Mouse (Mus musculus): ENCODE data around the gene Sppl2c.

The Sppl2c gene

GRCm38 (mm10) chr11:104186135-104186836 is at the start of gene Sppl2c:
Gene Sppl2c, plus strand, starts transcription at chr11:104186327.
- no peak for DNase-seq

GRCm38 (mm10) chr11:104138976-104139375 is 47.2 kb upstream of the Sppl2c start:
- DNase-seq: no peak

GRCm38 (mm10) chr11:104144930-104145329 is 41.2 kb upstream of the Sppl2c start:
- DNase-seq: no peak

- no peak for DNase-seq
These were observed 37.3 kb upstream of the Sppl2c start for GRCm38 (mm10) chr11:104148787-104149186.

GRCm38 (mm10) chr11:104150911-104151310 is 35.2 kb upstream of the Sppl2c start:
- DNase-seq: no peak

- no peak for DNase-seq
These were observed 31.8 kb upstream of the Sppl2c start for GRCm38 (mm10) chr11:104154332-104154731.

GRCm38 (mm10) chr11:104154820-104155635 is 31.1 kb upstream of the Sppl2c start:
- no peak for DNase-seq

- no peak for DNase-seq
These were observed 30.2 kb upstream of the Sppl2c start for GRCm38 (mm10) chr11:104155899-104156298.

- DNase-seq: no peak
These were observed 29.7 kb upstream of the Sppl2c start for GRCm38 (mm10) chr11:104156391-104156790.

- DNase-seq: peak in 1 of 2 experiments; percentile 10
These were observed 28.4 kb upstream of the Sppl2c start for GRCm38 (mm10) chr11:104157603-104158259.

GRCm38 (mm10) chr11:104158260-104158907 is 27.7 kb upstream of the Sppl2c start:
- no peak for DNase-seq

GRCm38 (mm10) chr11:104159769-104160272 is 26.3 kb upstream of the Sppl2c start:
- no peak for DNase-seq

- DNase-seq: no peak
These were observed 25.0 kb upstream of the Sppl2c start for GRCm38 (mm10) chr11:104161153-104161552.

- no peak for DNase-seq
These were observed 21.9 kb upstream of the Sppl2c start for GRCm38 (mm10) chr11:104164257-104164656.

- peak; percentile 30 to 70 for DNase-seq
These were observed 14.8 kb upstream of the Sppl2c start for GRCm38 (mm10) chr11:104171281-104171781.

GRCm38 (mm10) chr11:104178893-104179292 is 7.2 kb upstream of the Sppl2c start:
- DNase-seq: no peak

- no peak for DNase-seq
These were observed 6.3 kb upstream of the Sppl2c start for GRCm38 (mm10) chr11:104179804-104180203.

GRCm38 (mm10) chr11:104182141-104182540 is 4.0 kb upstream of the Sppl2c start:
- no peak for DNase-seq

- no peak for DNase-seq
These were observed 667 bp downstream of the Sppl2c start for GRCm38 (mm10) chr11:104186837-104187150.

GRCm38 (mm10) chr11:104187766-104188165 is 1.6 kb downstream of the Sppl2c start:
- no peak for DNase-seq

- DNase-seq: no peak
These were observed 3.9 kb downstream of the Sppl2c start for GRCm38 (mm10) chr11:104190008-104190407.

- DNase-seq: no peak
These were observed 9.3 kb downstream of the Sppl2c start for GRCm38 (mm10) chr11:104195382-104195781.

GRCm38 (mm10) chr11:104195791-104196190 is 9.7 kb downstream of the Sppl2c start:
- peak in 1 of 2 experiments; percentile 78 for DNase-seq

All from spleen, adult 18-20 months (tissue).